Mouse (Mus musculus) left cerebral cortex, adult 18-20 months (tissue): ENCODE data around the gene Ercc1. TPM values are rescaled to one million over a fixed set of nuclear protein-coding genes. Genes with fewer than 3 reads are reported as not detected.

Source experiments
- DNase-seq, 2 experiments: peaks; one replicate each; pipeline ENCODE4 v3.0.0; 2021 to 2022; ENCODE audit warnings: low spot score in 2 of 2, mixed read lengths in 1 of 2
- long read RNA-seq, 2 experiments: library from polyadenylated mRNA; stranded (forward); transcript quantifications; one replicate each; pipeline ENCODE4 v2.0.0; 2021
- total RNA-seq, 2 experiments: library from RNA; stranded (reverse); gene quantifications; 2 replicates each; pipeline ENCODE4 v1.2.3; 2021

The Ercc1 gene
- total RNA-seq, result 10 to 100 TPM; 39.1 to 45.2 TPM
- long read RNA-seq, experiment 1, transcript Ercc1-201 (10 exons, 1,375 nt), result major isoform, 29 of 58 reads
- long read RNA-seq, experiment 1, partial matches to known transcripts, result 8 of 58 reads
- long read RNA-seq, experiment 1, other reads (novel, unspliced or antisense), result 18 of 58 reads
- long read RNA-seq, experiment 2, transcript Ercc1-201 (10 exons, 1,375 nt), result major isoform, 25 of 37 reads
- long read RNA-seq, experiment 2, partial matches to known transcripts, result 0 of 37 reads
- long read RNA-seq, experiment 2, other reads (novel, unspliced or antisense), result 11 of 37 reads

- DNase-seq, result peak in 1 of 2 experiments; percentile 43
Observed at GRCm38 (mm10) chr7:19344237-19344847, at the start of gene Ercc1. TSS of gene Ercc1 (plus strand) at chr7:19344778.

- peak; percentile 96 to 99 for DNase-seq
Observed at GRCm38 (mm10) chr7:19295503-19296185, 48.9 kb upstream of the Ercc1 start.

DNA sequence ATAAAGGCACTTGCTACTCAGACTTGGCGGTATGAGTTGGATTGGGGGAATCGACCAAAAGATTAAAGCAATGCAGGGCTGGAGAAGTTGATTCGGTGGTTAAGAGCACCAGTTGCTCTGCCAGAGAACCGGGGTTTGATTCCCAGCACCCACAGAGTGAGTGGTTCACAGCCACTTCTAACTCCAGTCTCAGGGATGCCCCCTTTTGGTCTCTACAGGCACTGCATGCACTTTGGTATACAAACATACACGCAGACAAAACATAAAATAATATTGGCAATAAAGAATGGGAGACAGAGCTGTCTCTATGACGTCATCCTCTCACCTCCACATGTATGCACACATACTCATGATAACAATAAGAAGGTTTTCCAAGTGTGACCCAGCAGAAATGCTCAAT is 47.5 kb upstream of the Ercc1 start:
- no peak for DNase-seq

- no peak for DNase-seq
Observed at GRCm38 (mm10) chr7:19297794-19298193, 46.8 kb upstream of the Ercc1 start.

DNA sequence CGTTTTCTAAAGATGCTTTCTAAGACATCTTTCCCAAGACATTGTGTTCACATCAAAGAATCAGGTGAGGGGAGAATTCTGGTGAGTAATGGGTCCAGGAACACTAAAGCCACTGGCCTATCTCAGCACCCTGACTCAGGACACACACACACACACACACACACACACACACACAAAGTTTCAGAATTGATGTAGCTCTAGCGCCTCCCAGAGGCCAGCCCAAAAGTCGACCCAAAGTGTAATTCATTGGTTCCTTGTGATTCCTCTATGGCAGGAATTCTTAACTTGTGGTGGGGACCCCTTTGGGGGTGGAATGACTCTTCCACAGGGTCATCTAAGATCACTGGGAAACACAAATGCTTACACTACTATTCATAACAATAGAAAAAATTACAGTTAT is 45.4 kb upstream of the Ercc1 start:
- peak; percentile 50 for DNase-seq

- peak; percentile 75 to 86 for DNase-seq
Observed at GRCm38 (mm10) chr7:19300501-19301421, 43.8 kb upstream of the Ercc1 start.

DNA sequence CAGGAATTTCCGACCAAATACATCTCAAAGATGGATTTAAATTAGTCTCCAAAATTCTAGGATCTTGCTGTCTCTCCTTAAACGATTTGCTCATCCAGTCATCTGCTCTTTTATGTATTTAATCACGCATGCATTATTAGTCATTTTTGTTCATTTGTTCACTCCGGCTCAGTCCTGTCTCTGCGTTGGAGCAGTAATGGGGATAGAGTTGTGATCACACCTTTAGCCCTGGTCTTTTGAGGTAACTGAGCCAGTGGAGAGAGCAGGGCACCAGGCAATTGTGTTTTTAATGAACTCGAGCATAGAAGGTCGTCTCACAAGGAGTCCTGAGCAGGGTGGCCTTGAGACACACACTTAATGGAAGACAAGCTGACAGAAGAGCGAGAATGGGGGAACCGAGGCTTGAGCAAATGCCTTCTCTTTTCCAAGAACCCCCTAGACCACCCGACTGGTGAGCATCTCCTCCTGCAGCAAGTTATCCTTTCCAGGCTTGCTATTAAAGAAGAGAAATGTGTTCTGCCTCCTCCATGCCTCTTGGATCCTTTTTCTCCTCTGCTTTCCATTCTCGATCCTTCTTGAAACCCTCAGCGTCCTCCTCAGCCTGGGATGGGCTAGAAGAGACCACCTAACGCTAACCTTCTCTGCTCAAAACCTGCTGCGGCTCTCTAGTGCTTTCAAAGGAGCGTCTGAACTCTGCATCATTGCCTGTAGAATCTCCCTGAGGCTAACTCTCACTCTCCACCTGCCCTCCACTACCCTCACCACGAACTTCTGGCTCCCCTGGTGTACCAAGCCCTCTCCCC is 42.9 kb upstream of the Ercc1 start:
- no peak for DNase-seq

- no peak for DNase-seq
Observed at GRCm38 (mm10) chr7:19302264-19303045, 42.1 kb upstream of the Ercc1 start.

DNA sequence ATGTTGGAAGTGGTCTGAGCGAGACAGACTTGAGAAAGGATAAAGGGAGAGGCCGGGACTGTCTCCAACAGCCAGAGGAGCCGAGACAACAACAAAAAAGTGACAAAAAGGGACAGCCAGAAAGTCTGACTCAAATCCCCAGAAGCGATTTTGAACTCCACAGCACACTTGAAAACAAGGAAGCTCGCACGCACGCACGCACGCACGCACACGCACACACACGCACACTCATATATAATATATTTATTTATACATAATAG is 41.6 kb upstream of the Ercc1 start:
- DNase-seq, result no peak

DNA sequence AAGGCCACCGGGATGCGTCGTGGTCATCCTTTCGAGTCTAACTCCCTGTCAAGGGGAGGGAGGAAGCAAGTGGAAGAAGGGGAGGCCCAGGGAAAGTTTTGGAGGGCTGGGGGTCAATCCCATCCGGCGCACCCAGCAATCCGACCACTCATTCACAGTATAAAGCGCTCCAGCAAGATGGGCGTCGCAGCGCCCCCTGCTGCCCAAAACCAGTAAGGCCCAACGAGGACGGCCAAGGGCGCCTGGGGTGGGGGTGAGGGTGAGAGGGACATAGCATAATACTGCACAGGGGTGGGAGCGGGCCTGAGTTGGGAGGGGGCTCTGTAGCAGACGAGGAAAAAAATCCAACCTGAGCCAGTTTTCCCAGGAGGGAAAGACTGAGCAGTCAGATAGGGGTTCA is 40.8 kb upstream of the Ercc1 start:
- DNase-seq, result peak; percentile 73 to 79

- DNase-seq, result no peak
Observed at GRCm38 (mm10) chr7:19304501-19305412, 39.8 kb upstream of the Ercc1 start.

GRCm38 (mm10) chr7:19305413-19305735 is 39.2 kb upstream of the Ercc1 start:
- no peak for DNase-seq

GRCm38 (mm10) chr7:19305796-19306765 is 38.5 kb upstream of the Ercc1 start:
- DNase-seq, result no peak

GRCm38 (mm10) chr7:19306819-19307738 is 37.5 kb upstream of the Ercc1 start:
- DNase-seq, result no peak

DNA sequence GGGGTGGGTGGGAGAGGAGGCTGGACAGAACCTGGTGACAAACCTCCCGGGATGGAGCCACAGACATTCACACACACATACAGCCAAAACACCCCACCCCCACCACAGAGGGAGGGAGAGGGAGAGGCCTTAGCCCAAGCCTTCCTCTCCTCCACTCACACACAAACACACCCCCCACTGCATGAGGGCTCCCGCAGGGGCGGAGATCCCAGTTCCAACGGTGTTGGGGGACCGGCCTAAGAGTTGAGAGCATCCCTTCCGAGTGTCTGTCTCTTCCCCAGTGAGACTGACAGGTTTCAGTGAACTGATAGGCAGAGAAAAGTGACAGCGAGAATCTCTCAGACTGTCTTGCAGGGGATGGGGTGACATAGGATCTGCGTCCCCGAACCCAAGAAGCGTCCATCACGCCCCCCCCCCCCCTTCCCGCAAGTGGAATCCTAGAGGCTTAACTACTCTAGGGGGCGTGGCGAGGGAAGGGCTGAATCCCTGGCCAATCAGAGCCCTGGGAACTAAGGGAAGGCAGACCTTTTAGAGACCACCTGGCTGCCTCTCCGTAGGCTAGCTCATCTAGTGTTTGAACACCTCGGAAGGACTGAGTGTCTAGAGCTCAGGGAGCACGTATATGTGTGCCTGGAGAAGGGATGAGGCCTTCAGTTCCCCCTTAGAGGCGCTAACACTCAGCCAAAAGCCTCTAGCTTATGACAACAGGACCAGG is 36.7 kb upstream of the Ercc1 start:
- DNase-seq, result peak; percentile 73 to 76
